Mouse (Mus musculus): ENCODE data around the gene BC048562. TPM values are rescaled to one million over a fixed set of nuclear protein-coding genes. Genes with fewer than 3 reads are reported as not detected.
A peak's percentile ranks its signal among the peaks of the same experiment; 100 is the strongest.

BC048562 gene
- polyA plus RNA-seq, 1 experiment from 2014 or later, result not detected

DNA sequence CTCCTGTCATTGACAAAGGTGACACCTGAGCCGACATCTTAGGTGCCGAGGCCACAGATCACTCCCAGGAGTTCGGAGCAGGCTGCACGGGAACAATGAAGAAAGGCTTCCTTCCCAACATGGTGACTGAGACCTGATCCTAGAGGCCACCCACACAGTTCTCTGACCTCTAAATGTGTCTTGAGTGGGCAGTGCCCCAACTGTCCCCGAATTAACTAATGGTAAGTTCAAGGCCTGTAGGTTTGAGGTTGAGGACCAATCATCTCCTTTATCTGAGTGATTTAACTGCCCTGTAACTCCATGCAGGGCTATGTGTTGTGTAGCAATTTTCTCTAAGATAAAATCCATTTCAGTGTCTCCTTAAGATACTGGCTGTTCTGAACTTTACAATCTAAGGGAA lies 33.1 kb downstream of the BC048562 start:
- Histone ChIP-seq H3K9me3 (replicated peaks; ENCODE audit: low read length) (no peaks in the 10 kb centered on the region), H3K9ac (ENCODE audit: low read depth, low read length) (no peak overlapping the region), H3K27me3 (ENCODE audit: insufficient read depth, low read length) (no peaks in the 10 kb centered on the region), H3K4me2 (ENCODE audit: low read length) (no peak overlapping the region), H3K4me3 (replicated peaks; ENCODE audit: low read depth, low read length) (no peak overlapping the region), H3K27ac (no peak overlapping the region), H3K4me1 (replicated peaks; ENCODE audit: insufficient read depth, low read length) (no peaks in the 10 kb centered on the region), H3K36me3 (ENCODE audit: insufficient read depth, low read length) (0 out of 2 replicates have a peak, but pooled peaks cover 14% of the 10 kb centered on the region)
- ATAC-seq (replicated peaks; ENCODE audit: low FRiP score, low read depth) (no peak), DNase-seq (ENCODE audit: low spot score) (no peak)
- no peak for TF ChIP-seq CTCF (IDR thresholded peaks at IDR 0.05; ENCODE audit: low read depth)
- WGBS, result 33% methylated on average over 5 of the region's 5 CpGs

- H3K4me2 ChIP-seq (ENCODE audit: low read length), result no peak overlapping the region
- DNase-seq (ENCODE audit: low spot score), result no peak
- WGBS, result 36% methylated on average over 4 of the region's 4 CpGs
- no peaks in the 10 kb centered on the region for H3K27me3 ChIP-seq (ENCODE audit: insufficient read depth, low read length)
- H3K36me3 ChIP-seq (ENCODE audit: insufficient read depth, low read length), result 0 out of 2 replicates have a peak, but pooled peaks cover 11% of the 10 kb centered on the region
- no peak for ATAC-seq (replicated peaks; ENCODE audit: low FRiP score, low read depth)
- no peaks in the 10 kb centered on the region for H3K4me1 ChIP-seq (replicated peaks; ENCODE audit: insufficient read depth, low read length)
- no peak overlapping the region for H3K9ac ChIP-seq (ENCODE audit: low read depth, low read length)
- no peak overlapping the region for H3K27ac ChIP-seq
- TF ChIP-seq CTCF (IDR thresholded peaks at IDR 0.05; ENCODE audit: low read depth), result no peak
- H3K9me3 ChIP-seq (replicated peaks; ENCODE audit: low read length), result no peaks in the 10 kb centered on the region
- H3K4me3 ChIP-seq (replicated peaks; ENCODE audit: low read depth, low read length), result no peak overlapping the region
Observed at GRCm38 (mm10) chr9:108469845-108470244, 33.6 kb downstream of the BC048562 start.

DNA sequence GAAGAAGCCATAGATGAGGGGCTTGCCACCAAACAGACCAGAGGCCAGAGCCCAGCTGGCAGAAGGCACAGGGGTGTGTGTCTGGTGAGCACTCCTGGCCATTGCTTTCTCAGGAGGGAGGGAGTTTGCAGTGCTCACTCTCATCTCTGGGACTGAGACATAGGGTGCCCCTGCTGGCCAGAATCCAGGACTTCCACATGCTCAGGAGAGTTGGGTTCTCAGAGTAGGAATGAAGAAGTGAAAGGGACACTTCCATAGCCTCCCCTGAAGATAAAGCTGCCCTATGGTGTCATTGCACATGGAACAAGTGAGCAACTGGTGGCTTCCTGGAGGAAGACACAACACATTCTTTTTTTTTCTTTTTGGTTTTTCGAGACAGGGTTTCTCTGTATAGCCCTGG lies 38.2 kb downstream of the BC048562 start:
- ATAC-seq (replicated peaks; ENCODE audit: low FRiP score, low read depth), result no peak
- Histone ChIP-seq H3K4me3 (replicated peaks; ENCODE audit: low read depth, low read length) (no peak overlapping the region), H3K27me3 (ENCODE audit: insufficient read depth, low read length) (no peaks in the 10 kb centered on the region), H3K36me3 (ENCODE audit: insufficient read depth, low read length) (no peaks in the 10 kb centered on the region), H3K27ac (no peak overlapping the region), H3K4me2 (ENCODE audit: low read length) (no peak overlapping the region), H3K9me3 (replicated peaks; ENCODE audit: low read length) (no peaks in the 10 kb centered on the region), H3K4me1 (replicated peaks; ENCODE audit: insufficient read depth, low read length) (peaks cover 6% of the 10 kb centered on the region; the same call in 1 of the 2 replicates), H3K9ac (ENCODE audit: low read depth, low read length) (no peak overlapping the region)
- DNase-seq (ENCODE audit: low spot score), result no peak
- TF ChIP-seq CTCF (IDR thresholded peaks at IDR 0.05; ENCODE audit: low read depth), result peak; percentile 41; the same call in 1 of the 2 replicates
- 67% methylated on average over 1 of the region's 1 CpGs for WGBS

DNA sequence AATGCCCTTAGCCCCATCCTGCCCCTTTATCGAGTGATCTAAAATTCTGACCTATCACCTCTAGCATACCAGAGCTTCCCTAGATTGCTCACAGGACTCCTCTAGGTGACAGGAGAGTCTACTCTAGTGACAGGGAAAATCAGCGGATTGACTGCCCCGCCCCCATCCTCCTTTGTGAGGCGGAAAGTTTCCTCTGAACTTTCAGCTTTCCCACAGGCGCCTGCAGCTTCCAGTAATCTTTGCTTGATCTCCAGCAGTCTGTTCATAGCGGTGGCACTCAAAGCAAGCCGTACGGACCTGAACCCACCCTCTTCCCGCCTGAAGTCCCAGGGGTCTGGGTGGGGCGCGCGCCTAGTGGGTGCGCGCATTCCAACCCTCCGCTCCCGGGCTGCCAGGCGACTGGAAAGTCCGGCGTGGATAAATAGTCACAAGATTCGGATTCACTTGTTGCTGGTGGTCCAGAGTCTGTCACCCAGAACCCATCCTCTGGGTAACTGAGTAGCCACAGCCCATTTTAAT lies 42.4 kb downstream of the BC048562 start:
- under 1% methylated on average over 20 of the region's 20 CpGs for WGBS
- no peaks in the 10 kb centered on the region for H3K27me3 ChIP-seq (ENCODE audit: insufficient read depth, low read length)
- ATAC-seq (replicated peaks; ENCODE audit: low FRiP score, low read depth), result peak; percentile 74
- peak overlapping the region; percentile 47 for H3K4me3 ChIP-seq (replicated peaks; ENCODE audit: low read depth, low read length)
- H3K27ac ChIP-seq, result peak overlapping the region; percentile 89
- DNase-seq (ENCODE audit: low spot score), result peak; percentile 94
- TF ChIP-seq CTCF (IDR thresholded peaks at IDR 0.05; ENCODE audit: low read depth), result 0 out of 2 replicates have a peak, but pooled peaks have one; percentile 5
- H3K9me3 ChIP-seq (replicated peaks; ENCODE audit: low read length), result no peaks in the 10 kb centered on the region
- H3K4me2 ChIP-seq (ENCODE audit: low read length), result peak overlapping the region; percentile 86
- peaks cover 13% of the 10 kb centered on the region for H3K36me3 ChIP-seq (ENCODE audit: insufficient read depth, low read length)
- H3K4me1 ChIP-seq (replicated peaks; ENCODE audit: insufficient read depth, low read length), result peaks cover 13% of the 10 kb centered on the region
- peak overlapping the region; percentile 55; the same call in 1 of the 2 replicates for H3K9ac ChIP-seq (ENCODE audit: low read depth, low read length)

DNA sequence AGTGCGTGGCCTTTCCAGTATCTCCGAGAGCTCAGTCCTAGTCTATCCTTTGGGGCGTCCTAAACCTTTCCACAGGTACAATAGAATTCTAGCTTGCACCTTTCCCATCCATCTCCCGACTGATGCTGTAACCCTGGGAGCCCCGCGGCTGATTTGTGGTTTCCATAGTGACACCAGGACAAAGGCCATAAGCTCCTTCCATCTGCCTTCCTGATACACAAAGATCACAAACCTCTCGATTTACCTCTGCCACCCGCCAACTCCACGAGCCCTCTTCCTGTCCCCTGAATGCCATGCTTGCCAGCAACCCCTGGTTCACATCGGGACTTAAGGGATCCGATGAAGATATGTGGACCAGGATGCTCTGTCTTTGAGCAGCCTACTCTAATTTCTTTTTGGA lies 43.0 kb downstream of the BC048562 start:
- no peak for TF ChIP-seq CTCF (IDR thresholded peaks at IDR 0.05; ENCODE audit: low read depth)
- ATAC-seq (replicated peaks; ENCODE audit: low FRiP score, low read depth), result no peak

DNA sequence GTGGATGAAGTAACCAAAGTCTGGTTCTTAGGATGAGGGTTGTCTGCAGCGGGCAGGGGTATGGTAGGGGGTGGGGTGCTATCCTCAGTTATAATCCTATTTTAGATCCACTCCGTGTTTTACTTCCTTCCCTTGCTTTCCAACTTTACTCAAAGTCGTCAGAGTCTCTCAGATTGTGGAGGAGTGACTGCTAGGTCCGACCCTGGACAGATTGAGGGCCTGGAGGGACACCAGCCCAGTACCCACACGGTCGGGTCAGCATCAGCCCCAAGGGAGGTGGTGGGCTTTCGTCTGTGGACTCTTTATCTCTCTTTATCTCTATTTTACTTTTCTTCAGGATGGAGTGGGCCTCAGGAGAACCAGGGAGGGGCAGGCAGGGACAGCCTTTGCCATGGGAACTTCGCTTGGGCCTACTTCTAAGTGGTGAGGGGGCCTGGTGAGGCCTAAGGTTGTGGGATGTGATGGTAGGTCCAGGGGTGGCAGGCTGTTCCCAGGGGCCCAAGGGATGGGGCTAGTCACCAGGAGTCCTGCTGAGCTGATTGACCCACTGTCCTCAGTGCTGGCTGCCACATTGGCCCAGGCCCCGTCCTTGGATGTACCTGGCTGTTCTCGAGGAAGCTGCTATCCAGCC lies 43.6 kb downstream of the BC048562 start, which contains the start of gene Lamb2:
TSS of gene Lamb2 (plus strand) at position 16 of the 631 bp plus-strand sequence.
- DNase-seq (ENCODE audit: low spot score) (peak; percentile 95), ATAC-seq (replicated peaks; ENCODE audit: low FRiP score, low read depth) (peak; percentile 46; the same call in 1 of the 2 replicates)
- WGBS, result 5% methylated on average over 10 of the region's 10 CpGs

More for the DNA sequence above, 43.0 kb downstream of the BC048562 start:
- H3K4me3 ChIP-seq (replicated peaks; ENCODE audit: low read depth, low read length), result peak overlapping the region; percentile 47; the same call in 1 of the 2 replicates
- H3K9me3 ChIP-seq (replicated peaks; ENCODE audit: low read length), result no peaks in the 10 kb centered on the region
- DNase-seq (ENCODE audit: low spot score), result no peak
- peak overlapping the region; percentile 86 for H3K4me2 ChIP-seq (ENCODE audit: low read length)
- WGBS, result 33% methylated on average over 11 of the region's 11 CpGs
- H3K9ac ChIP-seq (ENCODE audit: low read depth, low read length), result 0 out of 2 replicates have a peak overlapping the region, but pooled peaks have one; percentile 31
- peaks cover 18% of the 10 kb centered on the region for H3K36me3 ChIP-seq (ENCODE audit: insufficient read depth, low read length)
- no peaks in the 10 kb centered on the region for H3K27me3 ChIP-seq (ENCODE audit: insufficient read depth, low read length)
- peak overlapping the region; percentile 89 for H3K27ac ChIP-seq
- peaks cover 13% of the 10 kb centered on the region for H3K4me1 ChIP-seq (replicated peaks; ENCODE audit: insufficient read depth, low read length)

More for the DNA sequence above, 43.6 kb downstream of the BC048562 start, which contains the start of gene Lamb2:
- Histone ChIP-seq H3K9ac (ENCODE audit: low read depth, low read length) (peak within 1 kb of the TSS; percentile 85), H3K27me3 (ENCODE audit: insufficient read depth, low read length) (no peaks in the 10 kb centered on the region), H3K9me3 (replicated peaks; ENCODE audit: low read length) (no peaks in the 10 kb centered on the region), H3K4me3 (replicated peaks; ENCODE audit: low read depth, low read length) (peak within 1 kb of the TSS; percentile 54), H3K4me2 (ENCODE audit: low read length) (peak within 1 kb of the TSS; percentile 86), H3K36me3 (ENCODE audit: insufficient read depth, low read length) (peaks cover 21% of the 10 kb centered on the region), H3K27ac (peak within 1 kb of the TSS; percentile 89), H3K4me1 (replicated peaks; ENCODE audit: insufficient read depth, low read length) (peaks cover 13% of the 10 kb centered on the region)
- TF ChIP-seq CTCF (IDR thresholded peaks at IDR 0.05; ENCODE audit: low read depth), result no peak

Data from kidney, postnatal 0 days (tissue).